Mouse (Mus musculus) heart, embryonic 12.5 days (tissue): ENCODE data around the gene Acta2. TPM values are rescaled to one million over a fixed set of nuclear protein-coding genes. Genes with fewer than 3 reads are reported as not detected.
"Not testable (repeated sequence)": the region's sequence is repeated elsewhere in the genome, so short reads cannot be mapped to it uniquely, and the experiment has no call there.

ENCODE experiments used
- ATAC-seq: fragments of 200-750 bp; cut with Nextera tagmentation; 2 replicates; pipeline ENCODE4 v1.8.0; 2017; ENCODE audit warnings: moderate TSS enrichment, moderate library complexity; ENCODE audit not compliant: insufficient number of reproducible peaks, low FRiP score
- H3K27ac ChIP-seq: fragments of 300-500 bp; sonication (generic); 2 replicates; pipeline ENCODE4 v1.5.1; 2016; ENCODE audit warnings: mild to moderate bottlenecking, moderate library complexity; ENCODE audit not compliant: poor library complexity, severe bottlenecking
- H3K27me3 ChIP-seq: fragments of 300-500 bp; sonication (generic); replicated peaks from 2 replicates; pipeline ENCODE4 v1.6.1; 2016; ENCODE audit warnings: mild to moderate bottlenecking, moderate library complexity
- H3K36me3 ChIP-seq: fragments of 300-500 bp; sonication (generic); 2 replicates; pipeline ENCODE4 v1.6.1; 2016; ENCODE audit warnings: mild to moderate bottlenecking, moderate library complexity
- H3K4me1 ChIP-seq: fragments of 300-500 bp; sonication (generic); replicated peaks from 2 replicates; pipeline ENCODE4 v1.6.1; 2016; ENCODE audit warnings: mild to moderate bottlenecking
- H3K4me2 ChIP-seq: fragments of 300-500 bp; sonication (generic); 2 replicates; pipeline ENCODE4 v1.6.1; 2016; ENCODE audit warnings: mild to moderate bottlenecking, moderate library complexity
- H3K4me3 ChIP-seq: fragments of 300-500 bp; sonication (generic); 2 replicates; pipeline ENCODE4 v1.5.1; 2016; ENCODE audit warnings: mild to moderate bottlenecking
- H3K9ac ChIP-seq: fragments of 300-500 bp; sonication (generic); 2 replicates; pipeline ENCODE4 v1.6.1; 2016; ENCODE audit warnings: mild to moderate bottlenecking, moderate library complexity
- H3K9me3 ChIP-seq: fragments of 300-500 bp; sonication (generic); replicated peaks from 2 replicates; pipeline ENCODE4 v1.6.1; 2016; ENCODE audit warnings: mild to moderate bottlenecking, moderate library complexity
- WGBS: fragments of 180-500 bp; shearing (Covaris S2); methylation state at CpG from one replicate; pipeline ENCODE4 v1.1.7; 2016; 5-methylcytosine and 5-hydroxymethylcytosine counted together
- polyA plus RNA-seq: library from polyadenylated mRNA; unstranded; fragments of >200 nt; fragmentation: Nextera tagmentation; extraction: Ambion mirVana; gene quantifications from 2 replicates; pipeline ENCODE4 v1.2.1, GENCODE M21; 2016

Gene Acta2
- polyA plus RNA-seq, 1 experiment from 2014 or later: 1,019 TPM

GRCm38 (mm10) chr19:34219260-34219968, 36.0 kb downstream of the Acta2 start:
- no peak for ATAC-seq
- Histone ChIP-seq H3K9ac (no peak overlapping the region), H3K27me3 (no peaks in the 10 kb centered on the region), H3K36me3 (no peaks in the 10 kb centered on the region), H3K4me2 (no peak overlapping the region), H3K4me1 (no peaks in the 10 kb centered on the region), H3K9me3 (no peaks in the 10 kb centered on the region), H3K4me3 (no peak overlapping the region), H3K27ac (no peak overlapping the region)
- WGBS: 88% methylated on average over 5 of the region's 5 CpGs

GRCm38 (mm10) chr19:34217761-34218160, 37.6 kb downstream of the Acta2 start:
- 73% methylated on average over 3 of the region's 3 CpGs for WGBS
- no peak overlapping the region for H3K9ac ChIP-seq
- H3K9me3 ChIP-seq: no peaks in the 10 kb centered on the region
- ATAC-seq: no peak
- peaks cover 4% of the 10 kb centered on the region; the same call in 1 of the 2 replicates for H3K4me1 ChIP-seq
- no peak overlapping the region for H3K4me3 ChIP-seq
- H3K27me3 ChIP-seq: no peaks in the 10 kb centered on the region
- H3K4me2 ChIP-seq: no peak overlapping the region
- H3K27ac ChIP-seq: no peak overlapping the region
- no peaks in the 10 kb centered on the region for H3K36me3 ChIP-seq

- 82% methylated on average over 5 of the region's 5 CpGs for WGBS
- no peak overlapping the region for H3K27ac ChIP-seq
- H3K36me3 ChIP-seq: no peaks in the 10 kb centered on the region
- no peak overlapping the region for H3K4me2 ChIP-seq
- no peaks in the 10 kb centered on the region for H3K27me3 ChIP-seq
- no peaks in the 10 kb centered on the region for H3K9me3 ChIP-seq
- ATAC-seq: no peak
- H3K4me3 ChIP-seq: no peak overlapping the region
- H3K9ac ChIP-seq: no peak overlapping the region
- peaks cover 4% of the 10 kb centered on the region; the same call in 1 of the 2 replicates for H3K4me1 ChIP-seq
These were observed 38.4 kb downstream of the Acta2 start for GRCm38 (mm10) chr19:34216956-34217355.

GRCm38 (mm10) chr19:34214136-34214535, 41.3 kb downstream of the Acta2 start:
- Histone ChIP-seq H3K4me3 (no peak overlapping the region), H3K4me1 (peaks cover 4% of the 10 kb centered on the region; the same call in 1 of the 2 replicates), H3K27me3 (no peaks in the 10 kb centered on the region), H3K9ac (no peak overlapping the region), H3K9me3 (no peaks in the 10 kb centered on the region), H3K27ac (no peak overlapping the region), H3K36me3 (no peaks in the 10 kb centered on the region), H3K4me2 (no peak overlapping the region)
- no peak for ATAC-seq
- 39% methylated on average over 4 of the region's 4 CpGs for WGBS

- Histone ChIP-seq H3K4me1 (peaks cover 7% of the 10 kb centered on the region; the same call in 1 of the 2 replicates), H3K4me3 (no peak overlapping the region)
These were observed 42.1 kb downstream of the Acta2 start for GRCm38 (mm10) chr19:34213251-34213645.

GRCm38 (mm10) chr19:34212489-34213250, 42.7 kb downstream of the Acta2 start:
- no peak overlapping the region for H3K4me2 ChIP-seq
- H3K27me3 ChIP-seq: no peaks in the 10 kb centered on the region
- 78% methylated on average over 12 of the region's 12 CpGs for WGBS
- ATAC-seq: no peak
- peaks cover 7% of the 10 kb centered on the region; the same call in 1 of the 2 replicates for H3K4me1 ChIP-seq
- H3K9ac ChIP-seq: no peak overlapping the region
- H3K9me3 ChIP-seq: no peaks in the 10 kb centered on the region
- no peak overlapping the region for H3K4me3 ChIP-seq
- H3K36me3 ChIP-seq: no peaks in the 10 kb centered on the region
- H3K27ac ChIP-seq: no peak overlapping the region

More at GRCm38 (mm10) chr19:34213251-34213645, 42.1 kb downstream of the Acta2 start:
- H3K36me3 ChIP-seq: no peaks in the 10 kb centered on the region
- no peaks in the 10 kb centered on the region for H3K9me3 ChIP-seq
- H3K4me2 ChIP-seq: no peak overlapping the region
- H3K27ac ChIP-seq: no peak overlapping the region
- ATAC-seq: no peak
- no peaks in the 10 kb centered on the region for H3K27me3 ChIP-seq
- no peak overlapping the region for H3K9ac ChIP-seq

- Histone ChIP-seq H3K9ac (no peak overlapping the region), H3K27me3 (no peaks in the 10 kb centered on the region), H3K9me3 (no peaks in the 10 kb centered on the region), H3K4me2 (no peak overlapping the region), H3K4me1 (peaks cover 7% of the 10 kb centered on the region; the same call in 1 of the 2 replicates), H3K36me3 (no peaks in the 10 kb centered on the region), H3K27ac (no peak overlapping the region), H3K4me3 (no peak overlapping the region)
- 60% methylated on average over 2 of the region's 2 CpGs for WGBS
- ATAC-seq: no peak
These were observed 44.5 kb downstream of the Acta2 start for GRCm38 (mm10) chr19:34210841-34211240.

DNA sequence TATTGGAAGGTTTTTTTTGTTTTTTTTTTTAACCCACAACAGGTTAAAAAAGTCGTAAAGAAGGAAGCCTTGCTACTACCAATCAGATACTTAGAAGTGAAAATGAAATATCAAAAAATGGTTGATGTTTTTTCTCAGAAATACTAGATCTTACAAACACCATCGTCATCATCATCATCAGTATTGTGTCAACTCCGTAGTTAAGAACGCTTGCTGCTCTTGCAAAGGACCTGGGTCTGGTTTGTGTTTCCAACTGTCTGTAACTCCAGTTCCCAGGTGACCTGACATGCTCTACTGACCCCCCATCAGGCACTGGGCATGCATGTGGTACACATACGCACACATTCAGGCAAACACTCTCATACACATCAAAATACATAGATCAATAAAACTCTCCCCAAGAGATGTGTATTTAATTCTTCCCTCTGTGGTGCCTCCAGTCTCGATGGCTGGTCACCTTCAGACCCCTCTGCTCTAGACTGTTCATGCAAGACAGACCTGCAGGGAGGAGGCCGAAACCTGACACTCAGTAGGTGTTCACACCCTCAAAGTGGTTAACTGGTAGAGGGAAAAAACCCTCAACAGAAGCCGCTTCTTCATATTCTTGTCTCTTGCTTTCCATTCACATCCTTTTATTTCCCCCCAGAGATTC, 45.3 kb downstream of the Acta2 start:
- H3K4me3 ChIP-seq: no peak overlapping the region
- peaks cover 7% of the 10 kb centered on the region; the same call in 1 of the 2 replicates for H3K4me1 ChIP-seq
- H3K36me3 ChIP-seq: no peaks in the 10 kb centered on the region
- no peaks in the 10 kb centered on the region for H3K27me3 ChIP-seq
- H3K9me3 ChIP-seq: no peaks in the 10 kb centered on the region
- H3K4me2 ChIP-seq: no peak overlapping the region
- ATAC-seq: no peak
- 77% methylated on average over 8 of the region's 8 CpGs for WGBS
- H3K9ac ChIP-seq: no peak overlapping the region
- H3K27ac ChIP-seq: no peak overlapping the region

- no peak overlapping the region for H3K4me2 ChIP-seq
- H3K9ac ChIP-seq: no peak overlapping the region
- no peaks in the 10 kb centered on the region for H3K9me3 ChIP-seq
- H3K4me1 ChIP-seq: peaks cover 4% of the 10 kb centered on the region; the same call in 1 of the 2 replicates
- no peak overlapping the region for H3K27ac ChIP-seq
- H3K4me3 ChIP-seq: no peak overlapping the region
- WGBS: 59% methylated on average over 3 of the region's 3 CpGs
- H3K27me3 ChIP-seq: no peaks in the 10 kb centered on the region
- ATAC-seq: no peak
- H3K36me3 ChIP-seq: no peaks in the 10 kb centered on the region
These were observed 46.4 kb downstream of the Acta2 start for GRCm38 (mm10) chr19:34209031-34209430.

DNA sequence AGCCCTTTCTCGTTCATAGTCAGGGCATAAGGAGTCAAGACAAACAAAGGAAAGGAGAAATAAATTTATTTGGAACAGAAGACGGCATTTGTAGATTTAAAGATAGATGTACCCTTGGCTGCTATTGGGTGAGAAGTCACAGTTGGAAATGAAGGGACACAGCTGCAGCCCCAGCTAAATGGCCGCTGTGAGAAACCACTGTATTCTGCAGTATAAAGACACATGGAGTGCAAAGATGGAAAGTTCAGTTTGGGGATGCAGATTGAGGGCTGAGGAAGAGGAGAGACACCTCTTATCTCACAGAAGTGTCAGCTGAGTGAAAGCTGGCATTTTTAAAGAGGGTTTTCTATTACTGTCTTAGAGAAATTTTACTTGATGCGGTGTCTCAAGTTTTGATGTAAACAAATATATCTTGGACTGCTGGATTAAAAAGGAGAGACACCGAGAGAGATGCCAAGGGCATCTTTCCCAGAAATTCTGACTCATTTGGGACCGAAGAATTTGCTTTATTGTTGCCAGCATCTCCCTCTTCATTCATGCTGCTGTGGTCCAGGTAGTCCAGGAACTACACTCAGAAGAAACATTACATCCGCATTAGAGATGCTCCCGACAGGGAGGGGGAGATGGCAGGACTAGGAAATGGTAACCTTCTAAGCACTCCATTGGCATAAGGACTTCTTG, 48.5 kb downstream of the Acta2 start:
- no peak for ATAC-seq
- H3K27ac ChIP-seq: no peak overlapping the region
- no peaks in the 10 kb centered on the region for H3K36me3 ChIP-seq
- H3K4me3 ChIP-seq: no peak overlapping the region
- H3K4me1 ChIP-seq: 0 out of 2 replicates have a peak, but pooled peaks cover 3% of the 10 kb centered on the region
- no peak overlapping the region for H3K4me2 ChIP-seq
- H3K9me3 ChIP-seq: no peaks in the 10 kb centered on the region
- H3K27me3 ChIP-seq: no peaks in the 10 kb centered on the region
- whole genome bisulfite sequencing: 79% methylated on average over 8 of the region's 8 CpGs
- H3K9ac ChIP-seq: no peak overlapping the region

GRCm38 (mm10) chr19:34206128-34206527, 49.3 kb downstream of the Acta2 start:
- not testable (repeated sequence) for H3K27me3 ChIP-seq, H3K4me3 ChIP-seq, ATAC-seq, H3K36me3 ChIP-seq, H3K4me1 ChIP-seq, H3K9ac ChIP-seq, H3K27ac ChIP-seq, H3K9me3 ChIP-seq, H3K4me2 ChIP-seq
- 76% methylated on average over 4 of the region's 4 CpGs for WGBS
